Mouse (Mus musculus) left cerebral cortex, adult 2 months (tissue): ENCODE data around the gene Sorcs3. TPM values are rescaled to one million over a fixed set of nuclear protein-coding genes. Genes with fewer than 3 reads are reported as not detected.

ENCODE experiments used
- DNase-seq, 2 experiments: peaks; one replicate each; pipeline ENCODE4 v3.0.0; 2021 to 2022; ENCODE audit warnings: low spot score in 2 of 2, mixed read lengths in 1 of 2; ENCODE audit errors: extremely low spot score in 1 of 2
- H3K27ac ChIP-seq: fragments of 200-600 bp; 2 replicates; pipeline ENCODE4 v1.8.1; 2022
- H3K4me3 ChIP-seq: fragments of 200-600 bp; 2 replicates; pipeline ENCODE4 v1.8.1; 2022
- CTCF ChIP-seq: fragments of 200-600 bp; IDR thresholded peaks from 2 replicates; pipeline ENCODE4 v1.8.1; 2022; ENCODE audit warnings: antibody characterized with exemption, mild to moderate bottlenecking, moderate library complexity
- intact Hi-C: fragments of 180-260 bp; cut with DNase I; formaldehyde crosslinking; loops from one replicate; pipeline ENCODE4 v1.15.1; 2025
- total RNA-seq, 2 experiments: library from RNA; stranded (reverse); gene quantifications; 2 replicates each; pipeline ENCODE4 v1.2.3; 2021

Sorcs3 gene
- total RNA-seq, 2 experiments from 2014 or later, result 38.8 to 51.0 TPM

- Histone ChIP-seq H3K27ac (no peak overlapping the region), H3K4me3 (no peak overlapping the region)
- intact Hi-C loops, result no loop called here
- no peak for TF ChIP-seq CTCF
- DNase-seq, result no peak
Observed at GRCm38 (mm10) chr19:48755156-48755555, 549.3 kb downstream of the Sorcs3 start.

GRCm38 (mm10) chr19:48756831-48757230 is 551.0 kb downstream of the Sorcs3 start:
- intact Hi-C loops, result no loop called here
- no peak for DNase-seq
- Histone ChIP-seq H3K4me3 (no peak overlapping the region), H3K27ac (no peak overlapping the region)
- TF ChIP-seq CTCF, result no peak

- no peak for TF ChIP-seq CTCF
- intact Hi-C loops, result no loop called here
Observed at GRCm38 (mm10) chr19:48766524-48766923, 560.7 kb downstream of the Sorcs3 start.

GRCm38 (mm10) chr19:48771565-48771964 is 565.7 kb downstream of the Sorcs3 start:
- DNase-seq, result no peak
- H3K4me3 ChIP-seq, result no peak overlapping the region
- no peak overlapping the region for H3K27ac ChIP-seq
- intact Hi-C loops, result no loop called here
- no peak for TF ChIP-seq CTCF

More at GRCm38 (mm10) chr19:48766524-48766923, 560.7 kb downstream of the Sorcs3 start:
- Histone ChIP-seq H3K4me3 (no peak overlapping the region), H3K27ac (no peak overlapping the region)
- no peak for DNase-seq

- H3K27ac ChIP-seq, result no peak overlapping the region
- no peak overlapping the region for H3K4me3 ChIP-seq
- no peak for DNase-seq
- no peak for TF ChIP-seq CTCF
- intact Hi-C loops, result no loop called here
Observed at GRCm38 (mm10) chr19:48779095-48779765, 573.4 kb downstream of the Sorcs3 start.

- TF ChIP-seq CTCF, result no peak
- no peak overlapping the region for H3K27ac ChIP-seq
Observed at GRCm38 (mm10) chr19:48780813-48781212, 575.0 kb downstream of the Sorcs3 start.

GRCm38 (mm10) chr19:48782024-48782721 is 576.3 kb downstream of the Sorcs3 start:
- Histone ChIP-seq H3K27ac (no peak overlapping the region), H3K4me3 (no peak overlapping the region)
- intact Hi-C loops, result no loop called here
- no peak for DNase-seq
- no peak for TF ChIP-seq CTCF

More at GRCm38 (mm10) chr19:48780813-48781212, 575.0 kb downstream of the Sorcs3 start:
- no peak for DNase-seq
- intact Hi-C loops, result no loop called here
- no peak overlapping the region for H3K4me3 ChIP-seq

- H3K27ac ChIP-seq, result no peak overlapping the region
- TF ChIP-seq CTCF, result no peak
- H3K4me3 ChIP-seq, result no peak overlapping the region
- DNase-seq, result no peak
- intact Hi-C loops, result loop anchor here (2.0 kb wide), 1 partner anchor 586 kb away; no protein-coding TSS in a partner anchor
Observed at GRCm38 (mm10) chr19:48787269-48787668, 581.4 kb downstream of the Sorcs3 start.

- DNase-seq, result no peak
- intact Hi-C loops, result no loop called here
- H3K4me3 ChIP-seq, result no peak overlapping the region
- H3K27ac ChIP-seq, result no peak overlapping the region
- TF ChIP-seq CTCF, result no peak
Observed at GRCm38 (mm10) chr19:48804546-48804945, 598.7 kb downstream of the Sorcs3 start.

- intact Hi-C loops, result no loop called here
- DNase-seq, result no peak
- no peak overlapping the region for H3K27ac ChIP-seq
- H3K4me3 ChIP-seq, result no peak overlapping the region
- no peak for TF ChIP-seq CTCF
Observed at GRCm38 (mm10) chr19:48811541-48811940, 605.7 kb downstream of the Sorcs3 start.

GRCm38 (mm10) chr19:48813823-48814222 is 608.0 kb downstream of the Sorcs3 start:
- intact Hi-C loops, result no loop called here
- Histone ChIP-seq H3K27ac (no peak overlapping the region), H3K4me3 (no peak overlapping the region)
- no peak for TF ChIP-seq CTCF
- no peak for DNase-seq

GRCm38 (mm10) chr19:48815064-48815463 is 609.2 kb downstream of the Sorcs3 start:
- TF ChIP-seq CTCF, result no peak
- Histone ChIP-seq H3K4me3 (no peak overlapping the region), H3K27ac (no peak overlapping the region)
- intact Hi-C loops, result no loop called here
- no peak for DNase-seq
